Mouse (Mus musculus): ENCODE measurements around the gene Ifnl3.
A peak's percentile ranks its signal among the peaks of the same experiment; 100 is the strongest.

Ifnl3 gene

DNA sequence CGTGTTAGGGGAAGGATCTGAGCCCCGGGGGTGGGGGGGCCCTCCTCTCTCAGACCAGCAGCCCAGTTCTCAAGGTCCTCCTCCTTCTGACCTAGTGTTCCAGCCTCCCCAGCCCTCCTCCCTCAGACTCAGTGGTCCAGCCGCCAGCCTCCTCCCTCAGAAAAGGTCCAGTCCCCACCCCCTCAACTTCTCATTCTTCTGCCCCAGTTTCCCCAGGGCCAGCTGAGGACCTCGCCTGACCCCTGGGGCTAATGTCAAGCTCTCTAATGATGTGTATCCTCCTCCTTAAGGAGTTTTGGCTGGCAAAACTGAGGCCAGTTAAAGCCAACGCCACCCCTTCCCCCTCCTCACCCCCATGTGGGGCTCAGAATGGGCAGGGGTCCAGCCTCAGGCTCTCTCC is 24.5 kb downstream of the Ifnl3 start, which contains the start of gene Nccrp1:
Nccrp1 (minus strand) TSS at position 101 of the 400 bp plus-strand sequence.
- DNase-seq = no peak

- DNase-seq = no peak
Measured at GRCm38 (mm10) chr7:28547628-28548027, 25.0 kb downstream of the Ifnl3 start.

DNA sequence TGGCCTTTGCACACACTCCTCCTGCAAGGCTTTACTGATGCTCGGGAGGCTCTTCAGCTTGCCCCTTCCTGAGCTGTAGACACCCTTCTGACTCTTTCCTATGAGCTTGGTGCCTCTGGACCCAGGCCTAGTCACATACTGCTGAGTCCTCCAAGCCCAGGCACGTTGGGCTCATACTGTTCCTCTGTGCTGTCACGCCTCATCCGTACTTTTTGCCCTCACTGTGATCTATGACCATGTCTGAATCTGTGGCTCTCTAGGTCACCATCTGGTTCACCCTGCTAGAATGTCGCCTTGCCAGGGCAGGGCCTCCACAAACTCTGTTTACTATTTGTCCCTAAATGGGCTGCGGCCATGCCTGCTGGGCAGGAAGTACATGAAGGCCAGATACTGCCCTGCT is 30.4 kb downstream of the Ifnl3 start:
- no peak for DNase-seq

- DNase-seq = no peak
Measured at GRCm38 (mm10) chr7:28555939-28556535, 33.4 kb downstream of the Ifnl3 start.

GRCm38 (mm10) chr7:28557069-28557468 is 34.4 kb downstream of the Ifnl3 start:
- DNase-seq = no peak

DNA sequence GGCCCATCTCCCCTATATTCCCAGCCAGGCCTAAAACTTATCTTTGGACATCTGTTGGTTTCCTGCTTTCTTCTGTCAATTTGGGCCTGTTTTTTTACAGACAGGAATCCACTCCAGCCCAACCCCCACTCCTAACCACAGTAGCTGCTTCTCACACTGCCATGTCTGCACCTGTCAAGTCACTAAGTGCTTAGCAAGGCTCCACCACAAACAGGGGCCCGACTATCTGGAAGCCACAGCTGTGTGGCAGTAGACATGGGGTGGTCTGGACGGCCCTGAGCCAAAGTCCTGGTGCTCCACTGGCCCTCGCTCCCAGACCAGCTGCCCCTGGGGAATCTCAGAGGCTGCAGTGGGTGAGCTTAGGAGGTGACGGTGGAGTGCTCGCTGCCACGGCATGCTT is 35.1 kb downstream of the Ifnl3 start:
- DNase-seq = no peak

DNA sequence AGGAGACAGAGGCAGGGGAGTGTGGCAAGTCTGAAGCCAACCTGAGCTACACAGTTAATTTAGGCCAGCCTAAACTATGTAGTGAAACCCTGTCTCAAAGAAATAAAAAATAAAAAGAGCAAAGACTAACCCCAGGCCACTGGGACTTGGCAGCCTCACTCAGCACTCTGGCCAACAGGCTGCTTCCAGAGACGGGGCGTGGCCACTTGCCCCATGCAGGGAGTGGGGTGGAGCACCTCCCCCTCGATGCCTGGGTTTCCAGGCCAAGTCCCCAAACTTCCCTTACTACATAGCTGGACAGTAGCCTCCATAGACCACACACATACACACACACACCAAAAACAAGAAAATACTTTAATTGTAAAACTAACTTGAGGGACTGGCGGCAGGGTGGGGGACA is 35.9 kb downstream of the Ifnl3 start:
- peak; percentile 72 to 81 for DNase-seq

DNA sequence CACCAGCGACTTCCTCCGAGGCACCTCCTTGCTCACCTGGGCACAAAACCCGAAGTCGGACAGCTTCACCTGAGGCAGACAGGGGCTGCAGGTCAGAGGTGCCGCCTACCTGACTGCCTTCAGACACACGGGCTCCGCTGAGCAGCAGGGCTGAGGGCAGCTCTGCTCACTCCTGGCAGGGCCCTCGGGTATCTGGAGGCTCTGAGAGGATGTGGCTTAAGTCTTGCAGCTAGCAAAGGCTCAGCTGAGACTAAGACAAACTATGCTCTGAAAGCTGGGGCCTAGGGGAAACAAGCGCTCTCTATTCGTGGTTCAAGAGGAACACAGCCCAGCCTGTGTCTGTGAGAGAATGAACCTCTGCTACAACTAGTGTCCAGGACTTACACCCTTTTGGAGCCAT is 38.2 kb downstream of the Ifnl3 start:
- DNase-seq = no peak

GRCm38 (mm10) chr7:28561967-28562366 is 39.3 kb downstream of the Ifnl3 start:
- DNase-seq = no peak

GRCm38 (mm10) chr7:28562371-28562770 is 39.7 kb downstream of the Ifnl3 start:
- no peak for DNase-seq

GRCm38 (mm10) chr7:28562951-28563350 is 40.3 kb downstream of the Ifnl3 start:
- no peak for DNase-seq

DNA sequence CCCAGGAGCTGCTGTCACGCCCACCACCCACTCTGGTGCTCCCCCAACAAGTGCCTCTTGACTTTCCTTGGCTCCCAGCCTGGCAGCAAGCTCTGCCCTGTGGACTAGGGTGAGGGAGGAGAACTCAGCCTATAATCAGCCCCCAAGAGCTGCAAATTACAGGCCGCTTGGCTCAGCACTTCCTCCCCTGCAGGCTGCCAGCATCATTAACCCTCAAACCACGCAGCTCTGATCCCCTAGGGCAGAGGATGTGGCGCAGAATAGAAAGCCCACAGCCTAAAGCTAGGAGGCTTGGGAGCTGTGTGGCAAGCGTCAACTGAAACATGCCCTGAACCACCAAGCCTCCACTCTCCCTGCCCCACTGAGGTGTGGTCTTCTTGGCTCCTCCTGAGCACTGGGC is 42.8 kb downstream of the Ifnl3 start:
- DNase-seq = no peak

DNA sequence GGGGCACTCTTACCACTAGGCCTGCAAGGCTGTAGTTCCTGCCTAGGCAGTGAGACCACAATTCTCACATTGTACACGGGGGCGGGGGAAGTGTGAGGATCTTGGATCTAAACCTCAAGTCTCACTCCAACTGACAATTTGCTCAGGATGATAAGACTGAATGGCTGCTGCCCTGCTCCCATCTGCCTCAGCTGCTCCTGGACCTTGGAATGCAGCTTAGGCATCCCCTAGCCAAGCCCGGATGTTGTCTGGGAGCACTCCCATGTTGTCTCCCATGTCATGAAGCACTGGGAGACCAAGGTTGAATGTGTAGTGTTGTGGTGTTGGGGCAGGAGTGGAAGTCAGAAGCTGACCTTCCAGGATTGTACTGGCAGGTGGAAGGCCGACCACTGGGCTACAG is 44.9 kb downstream of the Ifnl3 start:
- no peak for DNase-seq

- peak; percentile 71 to 79 for DNase-seq
Measured at GRCm38 (mm10) chr7:28568253-28568652, 45.6 kb downstream of the Ifnl3 start.

GRCm38 (mm10) chr7:28570291-28570981 is 47.8 kb downstream of the Ifnl3 start:
- DNase-seq = peak; percentile 89 to 93

GRCm38 (mm10) chr7:28570982-28571682 is 48.5 kb downstream of the Ifnl3 start:
- DNase-seq = peak; percentile 44 to 69

DNA sequence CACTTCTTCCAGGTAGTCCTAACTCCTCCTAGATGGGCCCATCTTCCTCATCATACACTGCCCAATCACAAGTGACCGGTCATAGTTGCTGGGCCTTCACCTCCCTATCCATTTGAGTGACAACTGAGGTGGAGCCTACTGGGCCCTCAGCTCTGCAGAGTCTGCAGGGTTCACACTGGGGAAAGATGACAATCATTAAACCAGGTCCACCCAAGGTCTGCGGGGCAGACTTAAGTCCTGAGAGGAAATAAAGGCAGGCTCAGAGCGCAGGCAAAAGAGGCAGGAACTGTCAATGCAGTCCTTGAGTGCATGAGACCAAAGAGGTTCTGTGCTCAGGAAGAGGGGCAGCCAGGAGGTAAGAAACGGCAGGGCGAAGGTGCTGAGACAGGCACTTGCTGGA is 50.1 kb downstream of the Ifnl3 start:
- DNase-seq = peak in 1 of 2 experiments; percentile 43

- no peak for DNase-seq
Measured at GRCm38 (mm10) chr7:28573236-28573635, 50.6 kb downstream of the Ifnl3 start.
